Mouse (Mus musculus) ES-Bruce4 (cell line): ENCODE measurements around the gene Pou2f3. TPM values are rescaled to one million over a fixed set of nuclear protein-coding genes. Genes with fewer than 3 reads are reported as not detected.
A peak's percentile ranks its signal among the peaks of the same experiment; 100 is the strongest.

Experiments used
- H3K27ac ChIP-seq: 2 replicates; pipeline ENCODE4 v1.5.1; 2012; ENCODE audit warnings: low read length, inconsistent platforms; ENCODE audit not compliant: insufficient read depth
- H3K27me3 ChIP-seq: 2 replicates; pipeline ENCODE4 v1.6.1; 2012; ENCODE audit warnings: mild to moderate bottlenecking, low read length, inconsistent platforms; ENCODE audit not compliant: control insufficient read depth, poor library complexity, insufficient read depth, severe bottlenecking
- H3K36me3 ChIP-seq: 2 replicates; pipeline ENCODE4 v1.6.1; 2012; ENCODE audit warnings: inconsistent platforms, mild to moderate bottlenecking, low read length, moderate library complexity; ENCODE audit not compliant: control insufficient read depth, poor library complexity, insufficient read depth, severe bottlenecking
- H3K4me1 ChIP-seq: one replicate; pipeline ENCODE4 v1.8.1; 2011; ENCODE audit warnings: low read length; ENCODE audit not compliant: control insufficient read depth, insufficient read depth
- H3K4me3 ChIP-seq: 2 replicates; pipeline ENCODE4 v1.5.1; 2011; ENCODE audit warnings: low read depth, mild to moderate bottlenecking, low read length
- H3K9ac ChIP-seq: 2 replicates; pipeline ENCODE4 v1.6.1; 2012; ENCODE audit warnings: low read depth, mild to moderate bottlenecking, inconsistent platforms; ENCODE audit not compliant: poor library complexity, severe bottlenecking
- H3K9me3 ChIP-seq: replicated peaks from 2 replicates; pipeline ENCODE4 v1.6.1; 2012; ENCODE audit warnings: mild to moderate bottlenecking, low read length, inconsistent platforms; ENCODE audit not compliant: control insufficient read depth, poor library complexity, insufficient read depth, severe bottlenecking
- CTCF ChIP-seq: IDR thresholded peaks from one replicate; pipeline ENCODE4 v1.8.1; 2011; ENCODE audit warnings: low read depth, low read length
- EP300 ChIP-seq: IDR thresholded peaks from 2 replicates; pipeline ENCODE4 v1.6.1; 2011; ENCODE audit warnings: low read depth, low read length; ENCODE audit not compliant: insufficient read depth
- POLR2A ChIP-seq: IDR thresholded peaks from one replicate; pipeline ENCODE4 v1.8.1; 2011; ENCODE audit warnings: low read length; ENCODE audit not compliant: insufficient read depth
- polyA plus RNA-seq: library from polyadenylated mRNA; stranded (reverse); fragments of >200 nt; gene quantifications from 2 replicates; pipeline ENCODE4 v1.2.4, GENCODE M21; 2011; ENCODE audit warnings: low read depth; ENCODE audit not compliant: missing spikeins, insufficient read depth, insufficient read length

The Pou2f3 gene
- polyA plus RNA-seq, 1 experiment, result 2.4 TPM

- Histone ChIP-seq H3K9ac (no peak overlapping the region), H3K4me1 (peaks cover 2% of the 10 kb centered on the region), H3K9me3 (no peaks in the 10 kb centered on the region), H3K27ac (no peak overlapping the region), H3K36me3 (no peaks in the 10 kb centered on the region), H3K4me3 (no peak overlapping the region), H3K27me3 (no peaks in the 10 kb centered on the region)
- TF ChIP-seq CTCF (no peak), POLR2A (no peak), EP300 (no peak)
Observed at GRCm38 (mm10) chr9:43179614-43180013, 30.6 kb downstream of the Pou2f3 start.

DNA sequence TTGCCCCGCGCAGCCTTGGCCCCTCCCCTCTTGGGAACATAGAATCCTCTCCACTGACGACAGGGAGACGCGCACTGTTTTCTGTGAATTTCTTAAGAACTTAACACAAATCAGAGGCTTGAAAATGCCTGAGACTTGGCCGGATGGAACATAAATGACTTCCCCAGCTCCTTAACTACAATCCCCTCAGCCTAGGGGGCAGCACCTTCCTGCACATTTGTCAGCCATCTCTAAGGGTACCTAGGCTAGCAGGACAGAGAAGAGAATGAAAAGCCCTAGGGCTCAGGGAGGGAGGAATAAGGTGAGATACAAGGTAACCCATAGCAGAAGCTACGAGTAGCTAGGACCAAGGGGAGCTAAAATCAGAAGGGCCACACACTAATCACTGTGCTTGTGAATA, 32.0 kb downstream of the Pou2f3 start:
- Histone ChIP-seq H3K36me3 (no peaks in the 10 kb centered on the region), H3K9me3 (no peaks in the 10 kb centered on the region), H3K27ac (no peak overlapping the region), H3K9ac (no peak overlapping the region), H3K27me3 (no peaks in the 10 kb centered on the region), H3K4me3 (no peak overlapping the region), H3K4me1 (peaks cover 2% of the 10 kb centered on the region)
- no peak for TF ChIP-seq POLR2A
- TF ChIP-seq CTCF, result peak; percentile 48

GRCm38 (mm10) chr9:43167081-43167480, 43.1 kb downstream of the Pou2f3 start:
- Histone ChIP-seq H3K27ac (no peak overlapping the region), H3K9me3 (no peaks in the 10 kb centered on the region), H3K4me1 (no peaks in the 10 kb centered on the region), H3K27me3 (no peaks in the 10 kb centered on the region), H3K36me3 (no peaks in the 10 kb centered on the region), H3K4me3 (no peak overlapping the region), H3K9ac (no peak overlapping the region)
- TF ChIP-seq CTCF (no peak), POLR2A (no peak), EP300 (no peak)

GRCm38 (mm10) chr9:43166346-43166745, 43.8 kb downstream of the Pou2f3 start:
- Histone ChIP-seq H3K9ac (no peak overlapping the region), H3K4me3 (no peak overlapping the region), H3K9me3 (no peaks in the 10 kb centered on the region), H3K27ac (no peak overlapping the region), H3K27me3 (no peaks in the 10 kb centered on the region), H3K36me3 (no peaks in the 10 kb centered on the region), H3K4me1 (no peaks in the 10 kb centered on the region)
- TF ChIP-seq POLR2A (no peak), EP300 (no peak), CTCF (no peak)

DNA sequence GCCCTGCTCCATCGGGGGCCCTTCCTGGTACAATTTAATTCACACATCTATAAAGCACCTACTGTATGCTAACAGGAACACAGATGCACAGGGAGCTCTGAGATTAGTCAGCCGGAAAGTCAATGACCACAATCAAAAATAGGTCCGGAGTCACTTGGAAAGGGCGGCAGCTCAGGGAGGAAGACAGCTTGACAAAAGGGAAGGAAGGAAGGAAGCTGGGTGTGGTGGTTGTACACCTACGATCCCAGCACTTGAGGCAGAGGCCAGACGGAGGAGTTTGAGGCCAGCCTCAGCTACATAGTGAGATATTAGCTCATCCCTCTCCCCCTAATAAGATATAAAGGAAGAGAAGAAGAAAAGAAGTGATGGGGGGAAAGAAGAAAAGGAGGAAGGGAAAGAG, 54.2 kb downstream of the Pou2f3 start:
- no peak overlapping the region for H3K9ac ChIP-seq
- H3K9me3 ChIP-seq, result no peaks in the 10 kb centered on the region
- TF ChIP-seq EP300 (no peak), POLR2A (no peak), CTCF (no peak)
- H3K27me3 ChIP-seq, result no peaks in the 10 kb centered on the region
- H3K4me3 ChIP-seq, result no peak overlapping the region
- no peaks in the 10 kb centered on the region for H3K4me1 ChIP-seq
- no peaks in the 10 kb centered on the region for H3K36me3 ChIP-seq
- no peak overlapping the region for H3K27ac ChIP-seq

DNA sequence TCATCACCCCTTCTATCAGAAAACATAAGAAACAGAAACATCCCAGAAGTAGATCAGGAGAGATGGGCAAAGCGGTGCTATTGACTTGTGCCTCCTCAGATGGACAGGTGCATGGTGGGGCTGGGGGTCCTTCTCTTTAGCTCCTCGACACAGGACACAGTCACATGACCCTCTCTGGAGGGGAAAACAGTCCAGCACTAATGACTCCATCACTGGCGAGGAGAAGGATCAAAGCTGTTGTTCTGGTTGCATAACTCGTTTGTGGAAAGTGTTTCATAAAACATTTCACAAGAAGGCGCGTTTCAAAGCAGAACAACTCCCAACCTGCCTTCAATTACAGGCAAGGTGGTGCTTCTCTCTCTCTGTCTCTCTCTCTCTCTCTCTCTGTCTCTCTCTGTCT, 58.4 kb downstream of the Pou2f3 start:
- H3K9me3 ChIP-seq, result no peaks in the 10 kb centered on the region
- H3K4me1 ChIP-seq, result peaks cover 2% of the 10 kb centered on the region
- no peak overlapping the region for H3K9ac ChIP-seq
- no peaks in the 10 kb centered on the region for H3K36me3 ChIP-seq
- H3K4me3 ChIP-seq, result no peak overlapping the region
- no peak overlapping the region for H3K27ac ChIP-seq
- H3K27me3 ChIP-seq, result no peaks in the 10 kb centered on the region
- TF ChIP-seq CTCF (no peak), EP300 (no peak), POLR2A (no peak)
